Mouse (Mus musculus) cerebellum, adult 2 months (tissue): ENCODE measurements around the gene Gja5.

ENCODE experiments used
- CTCF ChIP-seq: fragments of 200-500 bp; IDR thresholded peaks from 2 replicates; pipeline ENCODE4 v1.5.1; 2011; ENCODE audit warnings: low read depth, mild to moderate bottlenecking, control low read depth, low read length, moderate library complexity, borderline replicate concordance; ENCODE audit not compliant: insufficient read depth
- POLR2A ChIP-seq: fragments of 200-500 bp; IDR thresholded peaks from 2 replicates; pipeline ENCODE4 v1.6.1; 2011; ENCODE audit warnings: low read length, control low read depth, borderline replicate concordance; ENCODE audit not compliant: insufficient read depth

- TF ChIP-seq CTCF (no peak), POLR2A (no peak)
Observed at GRCm38 (mm10) chr3:96905592-96905991, 1.1 kb downstream of the Gja5 start.
